Mouse (Mus musculus): ENCODE results near the gene Unc5cl.

Unc5cl gene

DNA sequence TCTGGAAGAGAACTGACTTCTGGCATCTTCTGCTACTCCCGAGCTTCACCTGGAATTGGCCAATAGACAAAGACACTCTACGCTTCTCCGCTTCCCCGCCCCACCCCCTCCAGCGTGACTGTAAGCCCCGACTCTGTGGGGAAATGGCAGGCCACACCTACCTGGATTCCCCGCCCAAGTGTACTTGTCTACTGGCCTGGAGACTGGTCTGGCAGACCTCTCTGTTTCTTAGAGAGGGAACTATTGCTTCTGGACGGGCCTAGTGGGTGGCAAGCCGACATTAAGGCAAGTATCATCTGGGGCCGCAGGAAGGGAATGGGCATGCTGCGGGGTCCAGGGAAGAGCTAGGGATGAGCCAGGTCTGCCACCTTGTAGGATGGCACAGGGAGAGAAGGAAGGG, at the start of gene Unc5cl:
Gene Unc5cl, plus strand, starts transcription at position 214 of the 400 bp plus-strand sequence.
- no peak for DNase-seq (ENCODE audit: low spot score in 2 of 2)

DNA sequence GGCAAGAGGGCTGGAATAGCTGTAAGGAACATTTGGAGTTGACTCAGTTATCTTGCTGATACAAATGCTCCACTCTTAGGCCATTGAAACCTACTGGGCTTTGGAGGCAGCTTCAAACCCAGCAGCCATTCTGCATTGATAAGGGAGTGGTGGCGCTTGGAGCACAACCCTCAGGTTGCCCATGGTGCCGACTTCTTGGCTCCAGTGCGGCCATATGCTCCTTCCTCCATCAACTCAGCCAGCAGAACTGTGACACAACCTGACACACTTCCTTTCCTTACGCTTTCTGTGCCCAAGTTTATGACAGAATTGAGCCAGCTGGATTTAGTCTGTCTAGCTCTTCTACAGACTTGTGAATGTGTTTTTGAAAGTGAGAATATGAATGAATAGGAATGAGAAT, 47.5 kb upstream of the Unc5cl start:
- no peak for DNase-seq (ENCODE audit: low spot score in 2 of 2)

DNA sequence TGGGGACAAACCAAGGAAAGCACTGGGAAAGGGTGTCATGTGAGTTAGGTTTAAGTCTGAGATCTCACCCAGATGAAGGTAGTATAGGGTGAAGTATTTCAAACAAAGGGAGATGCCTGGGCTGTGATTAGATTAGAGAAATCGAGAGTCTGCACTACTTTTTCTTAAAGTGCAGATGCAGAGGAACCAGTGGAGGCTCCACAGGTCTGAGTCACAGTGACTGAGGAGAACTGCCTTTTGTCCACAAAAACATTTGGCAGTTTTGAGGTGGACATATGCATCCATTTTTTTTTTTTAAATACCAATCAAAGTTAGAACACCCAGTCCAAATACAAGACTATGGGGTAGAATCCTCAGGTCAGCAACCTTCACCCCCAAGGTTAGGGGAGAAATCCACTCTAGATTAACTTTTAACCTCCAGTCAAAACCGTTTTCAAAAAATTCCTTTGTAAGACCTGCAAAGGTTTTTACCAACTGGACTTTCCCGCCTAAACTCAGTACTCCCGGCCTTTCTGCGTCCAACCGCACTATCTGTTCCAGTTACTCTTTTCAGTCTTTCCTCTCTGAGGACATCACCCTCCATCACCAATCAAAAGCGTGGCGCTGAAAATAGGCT, 46.7 kb upstream of the Unc5cl start:
- no peak for DNase-seq (ENCODE audit: low spot score in 2 of 2)

DNA sequence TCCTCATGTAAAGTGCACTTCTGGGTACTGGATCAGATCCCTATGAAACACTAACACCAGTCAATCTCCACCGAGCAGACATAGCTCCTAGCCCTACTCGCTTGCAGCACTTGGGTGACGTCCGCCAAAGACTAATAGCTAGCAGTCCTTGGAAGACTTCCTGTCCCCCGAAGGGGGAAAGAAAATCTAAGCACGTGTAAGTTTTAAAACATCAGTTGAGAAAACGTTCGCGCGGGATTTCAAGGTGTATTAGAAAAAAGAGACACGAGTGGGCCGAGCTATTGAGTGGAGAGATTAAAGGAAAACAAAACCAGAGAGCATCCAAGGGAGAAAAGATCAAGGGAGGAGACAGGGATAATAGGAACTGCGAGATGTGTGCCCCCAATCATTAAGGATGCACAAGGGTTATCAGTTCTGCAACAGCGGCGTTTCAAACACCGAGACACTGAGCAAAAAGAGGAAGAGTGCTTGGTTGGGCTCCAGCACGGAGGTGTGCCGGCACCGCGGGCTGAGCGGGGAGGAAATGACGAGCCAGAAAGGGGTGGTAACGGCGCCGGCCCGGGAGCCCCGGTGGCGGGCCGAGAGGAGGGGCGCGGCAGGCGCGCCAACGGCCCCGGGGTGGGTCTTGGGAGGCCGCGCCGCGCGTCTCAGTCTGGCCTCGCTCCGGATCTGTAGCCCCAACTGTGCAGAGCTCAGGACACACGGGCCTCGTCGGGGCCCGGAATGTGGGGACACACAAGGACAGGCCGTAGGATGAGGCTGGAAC, 46.0 kb upstream of the Unc5cl start:
- peak in 1 of 2 experiments; percentile 73 for DNase-seq (ENCODE audit: low spot score in 2 of 2)

DNA sequence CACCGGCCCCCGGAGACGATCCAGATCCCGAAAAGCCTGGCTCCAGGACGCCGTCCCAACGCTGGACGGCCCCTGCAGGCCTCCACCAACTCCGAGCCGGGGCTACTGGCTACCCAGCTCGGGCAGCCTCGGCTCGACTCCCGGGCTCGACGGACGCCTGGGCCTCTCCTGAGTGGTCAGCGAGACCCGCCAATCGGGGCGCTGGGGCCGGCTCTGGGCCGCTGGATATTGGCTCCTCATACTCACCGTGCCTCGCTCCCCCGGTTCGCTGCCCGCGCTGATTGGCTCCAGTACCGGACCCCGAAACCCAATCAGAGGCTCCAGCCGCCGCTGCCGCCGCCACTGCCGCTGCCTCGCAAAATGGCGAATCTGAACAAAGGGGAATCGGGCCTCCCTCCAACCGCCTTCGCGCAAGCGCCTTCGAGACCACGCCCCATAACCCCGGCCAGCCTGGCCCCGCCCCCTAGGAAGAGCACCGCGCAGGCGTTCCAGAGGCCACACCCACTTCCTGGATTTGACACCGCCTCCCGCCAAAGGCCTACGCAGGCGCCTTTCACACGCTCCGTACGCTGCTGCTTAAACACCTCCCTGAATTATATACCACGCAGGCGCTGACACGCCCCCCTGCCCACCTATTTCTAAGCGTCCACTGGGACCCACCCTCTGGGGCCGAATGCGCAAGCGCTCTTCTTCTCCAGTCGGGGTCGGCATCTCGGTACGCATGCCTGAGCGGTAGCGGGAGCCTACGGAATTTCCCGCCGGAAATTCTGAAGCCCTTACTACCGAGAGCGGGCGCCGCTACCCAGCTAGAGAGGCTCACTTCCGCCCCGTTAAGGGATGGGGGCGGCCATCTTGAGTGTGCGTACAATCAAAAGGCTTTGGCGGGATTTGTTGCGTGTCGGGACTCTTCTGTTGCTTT, 45.1 kb upstream of the Unc5cl start, which contains the start of the genes Nfya and Oard1:
Gene Nfya, minus strand, starts transcription at position 527 of the 919 bp plus-strand sequence.
Gene Oard1, plus strand, starts transcription at position 635 of the 919 bp plus-strand sequence.
- peak; percentile 99 to 100 for DNase-seq (ENCODE audit: low spot score in 2 of 2)

DNA sequence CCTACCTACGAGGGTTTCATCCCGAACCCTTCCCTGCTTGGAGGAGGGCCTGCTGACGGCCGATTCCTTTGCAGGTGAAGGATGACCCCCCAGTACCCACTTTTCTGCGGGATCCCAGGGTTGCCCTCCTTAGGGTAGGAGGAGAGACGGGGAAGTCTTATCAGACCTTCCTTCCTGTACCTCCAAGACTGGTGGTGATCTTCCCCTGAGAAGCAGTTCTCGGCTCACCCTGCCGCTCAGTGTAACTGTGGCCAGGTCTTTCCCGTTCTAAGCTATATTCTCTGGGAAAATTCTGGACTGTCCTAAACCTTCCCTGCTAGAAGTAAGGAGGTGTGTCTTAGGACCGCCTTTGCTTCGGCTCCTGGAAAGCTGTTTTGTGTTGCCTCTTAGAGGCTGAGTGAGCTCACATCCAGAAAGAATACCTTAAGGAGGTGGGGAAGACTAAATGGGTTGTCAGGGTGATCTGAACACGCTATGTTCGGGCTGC, 44.4 kb upstream of the Unc5cl start:
- DNase-seq (ENCODE audit: low spot score in 2 of 2): no peak

DNA sequence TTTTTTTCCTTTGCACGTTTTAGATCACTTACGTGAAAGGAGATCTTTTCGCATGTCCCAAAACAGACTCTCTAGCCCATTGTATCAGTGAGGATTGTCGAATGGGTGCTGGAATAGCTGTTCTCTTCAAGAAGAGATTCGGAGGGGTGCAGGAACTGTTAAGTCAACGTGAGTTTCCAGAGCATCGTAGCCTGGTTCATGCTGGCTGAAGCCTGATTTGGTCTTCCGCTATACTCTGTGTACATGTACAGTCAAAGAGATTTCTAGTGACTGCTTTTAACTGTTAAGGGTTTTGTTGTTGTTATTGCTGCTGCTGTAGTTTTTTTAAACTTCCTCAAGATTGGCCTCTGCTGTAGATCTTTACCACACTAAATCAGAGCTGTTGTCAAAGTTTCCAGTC, 43.5 kb upstream of the Unc5cl start:
- DNase-seq (ENCODE audit: low spot score in 2 of 2): no peak

DNA sequence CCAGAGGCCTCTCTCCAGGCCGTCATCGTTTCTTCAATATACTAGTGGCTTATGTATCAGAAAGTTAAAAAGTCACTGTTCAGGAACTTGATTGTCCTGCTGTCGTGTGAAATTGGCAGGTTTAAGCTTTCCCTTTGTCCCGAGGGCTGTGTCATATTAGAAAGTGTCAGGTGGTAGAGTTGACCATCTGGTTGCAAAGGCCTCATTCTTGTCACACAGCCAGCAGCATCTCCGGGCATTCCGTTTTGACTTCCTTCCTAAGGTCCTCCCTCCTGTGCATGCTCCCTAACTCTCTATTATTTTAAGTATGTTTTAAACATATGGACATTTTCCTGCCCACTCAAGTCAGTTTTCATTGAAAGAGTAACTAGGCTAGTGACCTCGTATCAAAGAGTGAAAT, 38.7 kb upstream of the Unc5cl start:
- DNase-seq (ENCODE audit: low spot score in 2 of 2): no peak

DNA sequence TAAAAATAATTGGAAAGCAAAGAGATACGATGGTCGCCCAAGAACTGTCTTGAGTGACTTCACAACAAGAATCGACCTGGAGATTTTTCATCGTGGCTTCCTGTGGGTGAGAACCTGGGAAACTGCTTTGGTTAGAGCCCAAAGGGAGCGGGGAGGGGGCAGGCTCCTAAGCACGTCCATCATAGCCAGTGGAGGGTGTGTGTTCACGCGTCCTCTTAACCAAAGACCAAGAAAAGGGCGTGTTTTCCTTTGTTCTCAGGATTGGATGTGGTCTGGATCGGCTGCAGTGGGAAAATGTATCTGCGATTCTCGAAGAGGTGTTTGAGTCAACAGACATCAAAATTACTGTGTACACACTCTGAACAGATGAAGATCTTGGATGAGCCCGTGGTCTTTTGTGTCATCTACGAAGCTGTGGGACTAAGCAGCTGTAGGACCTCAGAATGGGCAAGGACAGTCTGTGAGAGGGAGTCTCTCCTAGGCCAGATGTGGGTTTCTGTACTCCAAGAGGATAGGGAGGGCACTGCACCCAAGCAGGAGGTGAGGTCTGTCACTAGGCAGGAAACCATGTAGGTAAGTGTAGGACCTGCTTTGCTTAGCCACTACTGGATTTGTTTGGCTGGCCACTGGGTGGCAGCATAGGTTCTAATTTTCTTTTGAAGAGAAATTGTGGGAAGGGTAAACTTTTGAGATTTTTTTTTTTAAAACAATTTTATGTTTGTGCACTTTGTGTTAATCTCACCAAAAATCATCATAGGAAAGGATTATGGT, 38.1 kb upstream of the Unc5cl start:
- DNase-seq (ENCODE audit: low spot score in 2 of 2): peak in 1 of 2 experiments; percentile 73

DNA sequence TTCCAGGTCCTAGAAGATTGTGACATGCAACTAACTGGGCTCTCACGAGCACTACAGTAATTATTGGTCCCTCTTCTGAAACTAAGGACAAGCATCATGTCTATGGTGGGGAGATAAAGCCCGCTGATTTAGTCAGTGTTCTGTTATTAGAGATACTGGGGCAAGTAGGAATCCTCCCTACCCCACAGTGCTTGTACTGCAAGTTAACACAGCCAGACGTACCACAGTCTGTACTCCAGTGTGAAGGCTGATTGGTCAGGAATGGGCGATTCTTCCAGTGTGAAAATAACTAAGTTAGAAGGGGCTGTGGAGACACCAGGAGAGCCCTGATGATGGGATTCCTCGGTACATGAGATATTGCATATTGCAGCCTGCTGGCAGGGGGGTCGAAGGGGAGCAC, 37.2 kb upstream of the Unc5cl start:
- DNase-seq (ENCODE audit: low spot score in 2 of 2): no peak

DNA sequence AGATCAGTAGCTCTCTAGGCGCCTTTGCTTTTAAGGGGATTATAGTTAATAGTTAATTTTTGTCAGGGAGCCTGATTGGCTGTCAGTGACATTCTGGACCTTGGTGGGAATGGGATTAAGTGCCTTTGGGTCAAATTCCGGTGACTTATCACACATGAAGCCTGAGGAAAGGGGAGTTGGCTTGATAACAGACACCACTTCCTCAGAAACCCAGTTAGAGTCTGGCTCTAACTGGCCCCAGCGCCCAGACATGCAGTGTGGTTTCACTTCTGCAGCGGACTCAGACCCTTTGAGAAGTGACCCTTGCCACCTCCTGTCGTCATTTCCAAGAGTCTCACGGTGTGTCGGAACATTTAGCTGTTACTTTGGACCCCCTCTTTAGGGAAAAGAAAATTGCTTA, 36.5 kb upstream of the Unc5cl start:
- no peak for DNase-seq (ENCODE audit: low spot score in 2 of 2)

DNA sequence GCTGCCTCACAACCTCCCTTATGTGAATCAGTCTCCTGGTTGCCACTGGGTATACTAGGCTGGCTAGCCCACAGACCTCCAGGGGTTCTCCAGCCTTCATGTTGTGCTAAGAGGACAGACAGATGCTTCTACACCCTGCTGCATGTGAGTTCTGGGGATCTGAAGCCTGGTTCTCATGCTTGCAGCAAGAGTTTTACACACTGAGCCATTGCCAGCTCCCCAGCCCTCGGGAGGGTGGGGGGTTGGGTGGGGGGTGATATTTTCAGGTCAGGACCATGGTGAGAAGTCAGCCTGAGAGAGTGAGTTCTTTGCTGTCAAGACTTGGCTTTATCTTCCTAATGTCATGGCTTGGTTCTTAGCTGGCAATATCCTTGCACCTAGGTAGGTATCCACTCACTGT, 35.9 kb upstream of the Unc5cl start:
- DNase-seq (ENCODE audit: low spot score in 2 of 2): no peak

DNA sequence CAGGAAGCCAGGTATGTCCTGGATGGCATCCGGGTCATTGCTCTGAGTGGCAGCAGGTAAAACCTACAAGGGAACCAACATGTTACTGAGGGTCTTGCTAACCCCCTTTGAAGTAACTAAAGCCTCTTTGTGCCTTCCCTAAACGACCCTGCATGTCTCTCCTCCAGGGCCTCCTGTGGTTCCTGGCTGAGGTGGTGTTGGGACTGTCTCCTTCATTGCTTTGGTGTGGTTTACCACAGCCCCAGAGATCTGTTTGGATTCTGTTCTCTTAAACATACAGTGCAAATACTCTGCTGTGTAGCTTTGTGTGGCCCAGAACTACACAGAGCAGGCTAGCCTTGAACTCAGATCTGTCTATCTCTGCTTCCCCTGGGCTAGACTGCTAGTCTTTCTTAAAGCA, 35.1 kb upstream of the Unc5cl start:
- DNase-seq (ENCODE audit: low spot score in 2 of 2): no peak

DNA sequence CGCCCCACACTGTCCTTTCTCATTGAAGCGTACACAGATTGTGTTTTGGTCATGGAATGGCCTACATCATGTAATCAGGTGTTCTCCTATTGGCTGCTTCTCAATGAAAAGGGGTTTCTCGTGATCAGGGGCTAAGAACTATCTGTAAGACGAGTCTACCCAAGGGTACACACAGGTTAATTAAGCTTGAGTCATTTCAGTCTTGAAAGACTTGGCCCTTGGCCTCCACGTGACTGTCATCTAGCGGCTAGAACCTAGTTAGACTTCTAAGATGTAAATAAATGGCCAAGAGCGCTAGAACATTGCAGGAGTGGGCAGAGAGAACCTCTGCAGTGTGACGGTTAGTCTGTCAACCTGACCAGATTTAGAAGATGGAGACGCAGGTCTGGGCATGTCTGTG, 30.5 kb upstream of the Unc5cl start:
- no peak for DNase-seq (ENCODE audit: low spot score in 2 of 2)

DNA sequence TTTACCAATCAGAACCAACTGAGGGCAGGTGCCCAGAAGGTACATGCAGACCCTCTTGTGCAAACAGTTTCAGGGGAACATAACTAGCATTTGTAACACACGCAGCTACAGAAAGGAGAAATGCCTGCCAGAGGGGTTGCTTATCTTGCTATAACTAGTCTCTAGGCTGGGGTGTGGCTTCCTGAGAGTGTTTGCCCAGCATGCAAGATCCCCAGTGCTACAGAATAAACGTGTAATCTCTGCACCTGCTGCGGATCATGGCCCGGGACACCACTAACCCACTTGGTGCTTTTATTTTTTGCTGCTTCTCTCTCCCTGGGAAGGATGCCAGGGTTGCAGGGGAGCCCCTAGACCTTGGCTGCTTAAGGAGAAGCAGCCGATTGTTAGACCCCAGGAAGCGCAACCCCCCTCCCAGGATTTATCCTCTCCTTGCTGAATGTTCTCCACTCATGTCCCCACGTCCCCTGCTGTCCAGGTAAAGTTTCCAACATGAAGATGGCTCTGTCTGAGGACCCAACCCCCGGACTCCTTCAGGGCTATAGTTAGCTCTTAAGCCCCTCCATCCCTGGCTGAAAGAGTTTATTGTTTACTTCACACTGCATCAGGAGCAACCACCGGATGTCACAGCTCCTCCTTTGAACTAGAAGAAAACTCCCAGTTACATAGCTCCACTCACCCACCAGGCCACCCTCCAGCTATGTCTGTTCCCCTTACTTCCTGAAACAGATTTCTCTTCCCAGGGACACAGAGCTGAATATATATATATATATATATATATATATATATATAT, 28.7 kb upstream of the Unc5cl start:
- DNase-seq (ENCODE audit: low spot score in 2 of 2): no peak

DNA sequence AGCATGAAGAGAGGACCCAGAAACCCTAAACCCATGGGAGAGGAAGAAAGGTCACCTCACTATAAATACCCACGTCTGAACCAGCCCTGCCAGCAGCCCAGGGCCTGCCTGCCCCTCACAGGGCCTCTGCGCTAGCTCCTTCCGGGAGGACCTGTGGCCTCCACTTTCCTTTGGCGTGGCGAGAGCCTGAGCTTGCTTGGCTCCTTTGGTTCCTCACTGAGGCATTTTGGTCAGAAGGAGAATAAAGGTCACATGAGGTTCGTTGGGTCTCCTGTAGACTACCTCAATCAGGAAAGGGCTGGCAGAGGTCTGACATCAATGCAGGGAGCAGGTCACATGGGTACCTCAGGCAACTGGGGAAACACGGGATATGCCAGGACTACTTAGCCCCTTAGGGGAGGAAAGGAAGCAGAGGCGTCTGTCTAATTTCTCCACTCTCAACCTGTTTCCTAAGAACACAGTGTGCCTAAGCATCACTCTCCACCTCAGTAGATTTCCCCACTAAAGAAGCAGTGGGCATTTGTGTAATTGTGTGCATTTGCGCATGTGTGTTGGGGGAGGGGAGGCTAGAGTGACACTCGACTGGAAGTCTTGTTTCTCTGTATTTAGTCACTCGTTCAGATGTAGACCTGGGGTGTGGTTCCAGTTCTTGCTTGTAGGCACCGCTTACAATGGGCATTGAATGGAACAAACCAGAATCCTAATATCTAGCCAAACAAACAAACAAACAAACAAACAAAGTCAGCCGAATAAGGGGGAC, 27.5 kb upstream of the Unc5cl start:
- no peak for DNase-seq (ENCODE audit: low spot score in 2 of 2)

DNA sequence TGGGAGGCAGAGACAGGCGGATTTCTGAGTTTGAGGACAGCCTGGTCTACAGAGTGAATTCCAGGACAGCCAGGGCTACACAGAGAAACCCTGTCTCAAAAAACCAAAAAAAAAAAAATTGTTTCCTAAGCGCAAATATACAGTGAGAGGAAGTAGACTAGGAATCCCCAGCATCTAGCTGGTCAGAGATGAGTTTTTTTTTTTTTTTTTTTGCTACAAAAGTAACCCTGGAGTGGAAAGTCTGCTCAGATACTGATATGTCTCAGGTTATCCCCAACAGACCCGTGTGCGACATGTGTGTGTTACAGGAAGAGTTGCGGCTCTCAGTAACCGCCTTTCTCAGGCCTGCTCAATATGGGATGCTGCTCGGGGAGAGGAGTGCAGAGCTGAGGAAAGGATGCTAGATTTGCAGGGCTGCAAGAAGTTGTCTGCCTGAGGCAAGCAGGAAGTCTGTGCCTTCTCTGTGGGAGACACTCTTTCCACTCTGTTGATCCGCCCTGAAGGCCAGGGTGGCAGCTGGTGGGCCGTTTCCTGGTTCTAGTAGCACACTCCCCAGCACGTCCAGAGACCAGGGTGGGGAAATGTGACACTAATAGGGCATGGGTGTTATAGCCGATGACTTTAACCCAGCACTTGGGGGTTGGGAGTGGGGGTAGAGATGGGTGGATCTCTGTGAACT, 26.7 kb upstream of the Unc5cl start:
- DNase-seq (ENCODE audit: low spot score in 2 of 2): no peak

DNA sequence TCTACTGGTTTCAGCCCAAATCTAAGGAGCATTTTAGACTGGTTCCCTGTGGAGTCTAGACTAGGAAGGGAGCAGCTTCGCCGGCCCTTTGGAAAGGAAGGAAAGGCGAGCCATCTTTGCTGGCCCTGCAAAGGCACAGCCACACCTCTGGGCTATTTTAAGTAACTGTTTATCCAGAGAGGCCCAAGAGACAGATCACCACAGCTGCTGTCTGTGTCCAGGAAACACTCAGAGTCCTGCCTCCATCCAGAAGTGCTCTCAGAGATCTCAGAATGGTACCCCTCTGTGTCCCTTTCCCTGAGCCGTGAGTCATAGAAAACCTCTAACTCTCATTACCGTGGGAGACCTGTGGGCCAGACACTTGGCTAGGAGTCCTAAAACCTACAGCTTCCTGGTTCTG, 24.3 kb upstream of the Unc5cl start:
- no peak for DNase-seq (ENCODE audit: low spot score in 2 of 2)

DNA sequence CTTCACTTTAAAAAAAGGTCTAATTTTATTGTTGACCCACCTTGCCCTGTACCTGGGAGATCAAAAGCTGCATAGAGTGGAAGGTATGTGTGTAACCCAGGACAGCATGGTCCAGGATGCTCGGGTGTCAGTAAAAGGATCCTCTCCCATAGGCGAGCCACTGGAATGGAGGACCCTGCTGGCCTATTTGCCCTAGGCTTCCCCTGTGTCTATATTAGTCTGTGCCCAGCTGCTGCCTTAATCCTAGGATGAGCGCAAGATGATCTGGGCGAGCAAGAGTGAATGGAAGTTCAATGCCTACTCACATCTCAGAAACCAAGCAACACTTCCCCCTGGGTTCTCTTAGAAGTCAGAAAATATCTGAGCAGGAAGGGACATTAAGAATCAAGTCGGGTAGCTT, 23.6 kb upstream of the Unc5cl start:
- no peak for DNase-seq (ENCODE audit: low spot score in 2 of 2)

All from cerebellum, postnatal 4 days (tissue).